Mouse (Mus musculus): ENCODE measurements at regions not wholly inside any gene's neighbourhood (a gene's known extent, or its start where the extent isn't known, plus 50 kb on each side); places are given as distances from the start of the nearest gene placed in this dataset.

DNA sequence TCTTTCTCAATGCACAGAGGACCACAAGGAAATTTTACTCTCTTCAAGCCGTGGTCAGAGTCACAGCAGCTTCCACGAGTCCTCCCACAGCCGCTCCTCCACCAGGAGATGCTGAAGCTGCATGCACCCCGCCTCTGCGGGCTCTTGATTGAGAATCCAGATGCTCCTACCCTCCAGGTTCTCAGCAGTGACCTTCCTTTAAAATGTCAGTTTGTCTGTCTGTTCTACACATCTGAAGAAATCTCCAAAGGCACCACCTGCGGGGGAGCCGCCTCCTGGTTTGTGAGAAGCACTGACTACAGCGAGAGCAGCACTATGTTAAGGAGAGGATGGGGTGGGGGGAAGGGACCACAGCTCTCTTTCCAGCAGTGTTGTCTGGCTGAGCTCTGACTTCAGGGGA, 303.8 kb downstream of the Hlx start:
- H3K36me3 ChIP-seq (ENCODE audit: control insufficient read depth in 1 of 2, insufficient read depth in 2 of 2, low read length in 2 of 2): no peaks in the 10 kb centered on the region
- no peaks in the 10 kb centered on the region for H3K4me1 ChIP-seq (ENCODE audit: control insufficient read depth in 1 of 2, insufficient read depth in 2 of 2, low read length in 2 of 2)
- H3K27ac ChIP-seq (ENCODE audit: control insufficient read depth, low read depth, low read length): no peak overlapping the region
- H3K9me3 ChIP-seq (replicated peaks; ENCODE audit: insufficient read depth, low read length): no peaks in the 10 kb centered on the region
- H3K27me3 ChIP-seq (ENCODE audit: control insufficient read depth in 1 of 2, insufficient read depth in 2 of 2, low read length in 2 of 2): no peaks in the 10 kb centered on the region
- H3K4me3 ChIP-seq (ENCODE audit: control insufficient read depth in 1 of 2, insufficient read depth in 1 of 2, low read depth in 2 of 2, low read length in 2 of 2): no peak overlapping the region
- TF ChIP-seq SMC3 (IDR thresholded peaks at IDR 0.05; ENCODE audit: low read depth, low read length): no peak
- TF ChIP-seq MYB (IDR thresholded peaks at IDR 0.05; ENCODE audit: low read depth, low read length): no peak
- TF ChIP-seq CTCF (IDR thresholded peaks at IDR 0.05 in 2 of 3, conservative IDR thresholded peaks at IDR 0.05 in 1 of 3; ENCODE audit: control insufficient read depth in 1 of 3, insufficient read depth in 1 of 3, low read depth in 2 of 3, low read length in 3 of 3, poor library complexity in 1 of 3, severe bottlenecking in 1 of 3): no peak
- no peak for TF ChIP-seq ZC3H11A (IDR thresholded peaks at IDR 0.05; ENCODE audit: low read depth, low read length)
- no peak for TF ChIP-seq EP300 (IDR thresholded peaks at IDR 0.05; ENCODE audit: low read depth in 1 of 2, low read length in 2 of 2)
- no peak for TF ChIP-seq ELF1 (IDR thresholded peaks at IDR 0.05; ENCODE audit: low read depth, low read length)
- no peak for TF ChIP-seq POLR2A (IDR thresholded peaks at IDR 0.05; ENCODE audit: control insufficient read depth in 1 of 2, insufficient read depth in 1 of 2, low read depth in 1 of 2, low read length in 2 of 2, poor library complexity in 1 of 2)
- H3K79me2 ChIP-seq (ENCODE audit: control insufficient read depth, insufficient read depth, low read length, poor library complexity): no peaks in the 10 kb centered on the region
- no peak for DNase-seq (ENCODE audit: low read depth, low spot score)
- H3K9ac ChIP-seq (ENCODE audit: control insufficient read depth, low read depth, low read length, poor library complexity, severe bottlenecking): no peak overlapping the region

DNA sequence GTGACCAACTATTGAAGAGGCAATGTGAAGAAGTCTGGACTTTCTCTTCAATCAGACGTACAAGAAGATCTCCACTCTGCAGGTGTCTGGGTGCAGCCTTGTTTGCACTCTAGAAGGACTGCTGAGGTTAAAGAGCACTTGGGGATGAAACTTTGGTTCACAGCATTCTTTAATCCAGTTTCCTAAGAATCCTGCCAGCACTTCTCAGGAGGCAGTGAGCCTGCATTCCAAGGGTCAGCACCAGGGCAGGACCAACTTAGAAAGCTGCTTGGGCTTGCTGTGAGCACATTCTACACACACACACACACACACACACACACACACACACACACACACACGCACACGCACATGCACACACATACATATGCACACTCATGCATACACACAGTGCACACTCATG, 304.4 kb downstream of the Hlx start:
- Histone ChIP-seq H3K79me2 (ENCODE audit: control insufficient read depth, insufficient read depth, low read length, poor library complexity) (no peaks in the 10 kb centered on the region), H3K27ac (ENCODE audit: control insufficient read depth, low read depth, low read length) (no peak overlapping the region), H3K9ac (ENCODE audit: control insufficient read depth, low read depth, low read length, poor library complexity, severe bottlenecking) (no peak overlapping the region), H3K27me3 (ENCODE audit: control insufficient read depth in 1 of 2, insufficient read depth in 2 of 2, low read length in 2 of 2) (no peaks in the 10 kb centered on the region), H3K9me3 (replicated peaks; ENCODE audit: insufficient read depth, low read length) (no peaks in the 10 kb centered on the region), H3K36me3 (ENCODE audit: control insufficient read depth in 1 of 2, insufficient read depth in 2 of 2, low read length in 2 of 2) (no peaks in the 10 kb centered on the region), H3K4me3 (ENCODE audit: control insufficient read depth in 1 of 2, insufficient read depth in 1 of 2, low read depth in 2 of 2, low read length in 2 of 2) (no peak overlapping the region), H3K4me1 (ENCODE audit: control insufficient read depth in 1 of 2, insufficient read depth in 2 of 2, low read length in 2 of 2) (no peaks in the 10 kb centered on the region)
- TF ChIP-seq NELFE (IDR thresholded peaks at IDR 0.05; ENCODE audit: low read depth, low read length) (no peak), ZKSCAN1 (IDR thresholded peaks at IDR 0.05; ENCODE audit: low read depth, low read length) (no peak)
- no peak for DNase-seq (ENCODE audit: low read depth, low spot score)

DNA sequence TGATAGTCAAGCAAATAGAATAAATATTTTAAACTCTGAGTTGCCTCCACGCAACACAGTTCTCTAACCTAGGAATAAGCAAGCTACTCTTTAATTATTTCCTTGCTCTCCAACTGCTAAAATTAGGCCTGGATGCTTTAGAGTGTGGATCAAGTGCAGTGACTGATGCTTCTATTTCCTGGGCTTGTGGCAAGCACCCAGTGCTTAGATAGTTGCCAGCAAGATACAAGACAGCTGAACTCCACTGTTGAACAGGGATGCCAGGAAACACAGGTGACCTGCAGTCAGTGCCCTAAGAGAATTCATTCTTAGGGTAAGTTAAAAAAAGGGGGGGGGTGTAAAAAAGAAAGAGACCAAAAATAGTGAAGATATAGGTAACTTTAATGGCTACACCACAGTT, 306.7 kb downstream of the Hlx start:
- Histone ChIP-seq H3K4me1 (ENCODE audit: control insufficient read depth in 1 of 2, insufficient read depth in 2 of 2, low read length in 2 of 2) (no peaks in the 10 kb centered on the region), H3K9me3 (replicated peaks; ENCODE audit: insufficient read depth, low read length) (no peaks in the 10 kb centered on the region), H3K79me2 (ENCODE audit: control insufficient read depth, insufficient read depth, low read length, poor library complexity) (no peaks in the 10 kb centered on the region), H3K27me3 (ENCODE audit: control insufficient read depth in 1 of 2, insufficient read depth in 2 of 2, low read length in 2 of 2) (no peaks in the 10 kb centered on the region), H3K27ac (ENCODE audit: control insufficient read depth, low read depth, low read length) (no peak overlapping the region), H3K4me3 (ENCODE audit: control insufficient read depth in 1 of 2, insufficient read depth in 1 of 2, low read depth in 2 of 2, low read length in 2 of 2) (no peak overlapping the region), H3K9ac (ENCODE audit: control insufficient read depth, low read depth, low read length, poor library complexity, severe bottlenecking) (no peak overlapping the region), H3K36me3 (ENCODE audit: control insufficient read depth in 1 of 2, insufficient read depth in 2 of 2, low read length in 2 of 2) (no peaks in the 10 kb centered on the region)
- TF ChIP-seq RAD21 (IDR thresholded peaks at IDR 0.05; ENCODE audit: low read depth, low read length) (no peak), MAZ (IDR thresholded peaks at IDR 0.05; ENCODE audit: low read depth, low read length) (no peak), CHD1 (IDR thresholded peaks at IDR 0.05; ENCODE audit: low read depth, low read length) (no peak), CHD2 (IDR thresholded peaks at IDR 0.05; ENCODE audit: low read length) (no peak), TAL1 (IDR thresholded peaks at IDR 0.05; ENCODE audit: low read length) (no peak), MEF2A (IDR thresholded peaks at IDR 0.05; ENCODE audit: extremely low read depth, insufficient replicate concordance, low read depth, low read length, poor library complexity, severe bottlenecking) (no peak)
- no peak for DNase-seq (ENCODE audit: low read depth, low spot score)

Measured in MEL (cell line).